Mouse (Mus musculus): ENCODE measurements at regions not wholly inside any gene's neighbourhood (a gene's known extent, or its start where the extent isn't known, plus 50 kb on each side); places are given as distances from the start of the nearest gene placed in this dataset.
A peak's percentile ranks its signal among the peaks of the same experiment; 100 is the strongest.

- DNase-seq: no peak
These were observed 105.4 kb downstream of the Ahr start for GRCm38 (mm10) chr12:35429473-35429872.

- DNase-seq: no peak
These were observed 115.6 kb downstream of the Ahr start for GRCm38 (mm10) chr12:35419206-35419605.

GRCm38 (mm10) chr12:35417943-35418342 is 116.9 kb downstream of the Ahr start:
- DNase-seq: peak; percentile 4

- no peak for DNase-seq
These were observed 118.3 kb downstream of the Ahr start for GRCm38 (mm10) chr12:35416583-35416982.

GRCm38 (mm10) chr12:35412715-35413114 is 122.1 kb downstream of the Ahr start:
- no peak for DNase-seq

- no peak for DNase-seq
These were observed 126.4 kb downstream of the Ahr start for GRCm38 (mm10) chr12:35408461-35408860.

GRCm38 (mm10) chr12:35408044-35408443 is 126.8 kb downstream of the Ahr start:
- no peak for DNase-seq

- DNase-seq: no peak
These were observed 133.0 kb downstream of the Ahr start for GRCm38 (mm10) chr12:35401853-35402252.

- DNase-seq: no peak
These were observed 133.6 kb downstream of the Ahr start for GRCm38 (mm10) chr12:35401219-35401618.

GRCm38 (mm10) chr12:35395211-35395610 is 139.6 kb downstream of the Ahr start:
- DNase-seq: no peak

GRCm38 (mm10) chr12:35392111-35392510 is 142.7 kb downstream of the Ahr start:
- no peak for DNase-seq

- no peak for DNase-seq
These were observed 144.6 kb downstream of the Ahr start for GRCm38 (mm10) chr12:35390266-35390665.

- no peak for DNase-seq
These were observed 145.0 kb downstream of the Ahr start for GRCm38 (mm10) chr12:35389839-35390238.

GRCm38 (mm10) chr12:35384211-35384610 is 150.6 kb downstream of the Ahr start:
- peak; percentile 1 for DNase-seq

GRCm38 (mm10) chr12:35377266-35377665 is 157.6 kb downstream of the Ahr start:
- DNase-seq: no peak

- no peak for DNase-seq
These were observed 158.5 kb downstream of the Ahr start for GRCm38 (mm10) chr12:35376365-35376764.

- DNase-seq: no peak
These were observed 176.9 kb downstream of the Ahr start for GRCm38 (mm10) chr12:35357901-35358300.

GRCm38 (mm10) chr12:35338191-35338954 is 196.5 kb downstream of the Ahr start:
- DNase-seq: no peak

GRCm38 (mm10) chr12:35336314-35336713 is 198.5 kb downstream of the Ahr start:
- DNase-seq: no peak

- no peak for DNase-seq
These were observed 200.3 kb downstream of the Ahr start for GRCm38 (mm10) chr12:35334344-35335075.

GRCm38 (mm10) chr12:35331303-35331702 is 203.5 kb downstream of the Ahr start:
- peak; percentile 7 for DNase-seq

GRCm38 (mm10) chr12:35329699-35330098 is 205.1 kb downstream of the Ahr start:
- DNase-seq: no peak

- no peak for DNase-seq
These were observed 215.3 kb downstream of the Ahr start for GRCm38 (mm10) chr12:35319571-35319970.

GRCm38 (mm10) chr12:35317046-35317445 is 217.8 kb downstream of the Ahr start:
- peak; percentile 5 for DNase-seq

Data from kidney, adult 9 months (tissue).